Mouse (Mus musculus): ENCODE measurements around the gene Bcl11b. TPM values are rescaled to one million over a fixed set of nuclear protein-coding genes. Genes with fewer than 3 reads are reported as not detected.

Gene Bcl11b
- total and polyA plus RNA-seq, 2 experiments from 2014 or later = 12.0 to 30.0 TPM

DNA sequence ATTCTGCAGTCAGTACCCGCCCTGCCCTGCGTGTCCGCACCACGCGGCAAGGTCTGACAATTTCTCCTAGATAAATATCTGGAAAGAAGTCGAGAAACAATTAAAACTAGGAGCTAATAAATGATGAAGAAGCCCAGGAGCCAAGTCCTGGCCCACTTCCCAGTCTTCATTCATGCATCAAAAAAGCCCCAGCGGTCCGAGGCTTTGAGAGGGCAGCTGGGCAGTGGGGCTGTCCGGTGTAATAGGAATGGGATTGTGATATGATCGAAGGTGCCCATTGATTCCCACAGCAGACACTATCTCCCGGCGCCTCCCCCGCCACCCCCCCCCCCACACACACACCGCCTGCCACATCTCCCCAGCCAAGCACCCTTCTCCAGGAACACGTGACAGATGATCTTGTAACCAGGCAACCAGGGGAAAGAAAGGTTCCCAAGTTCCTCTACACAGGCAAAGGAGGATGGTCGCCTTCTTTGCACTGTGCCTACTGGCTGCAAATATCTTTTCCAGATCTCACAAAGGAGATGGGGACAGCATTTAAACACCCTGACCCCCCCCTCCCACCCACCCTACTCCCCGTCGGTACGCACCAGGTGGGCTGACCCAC lies 68.5 kb downstream of the Bcl11b start:
- Histone ChIP-seq H3K36me3 (ENCODE audit: insufficient read depth, low read length) (no peaks in the 10 kb centered on the region), H3K4me3 (ENCODE audit: low read length) (no peak overlapping the region), H3K27me3 (ENCODE audit: insufficient read depth, low read length) (no peaks in the 10 kb centered on the region), H3K9ac (replicated peaks; ENCODE audit: low read length) (no peak overlapping the region), H3K27ac (no peak overlapping the region), H3K4me2 (ENCODE audit: low read depth, low read length) (peak overlapping the region; percentile 42), H3K4me1 (ENCODE audit: insufficient read depth, low read length) (peaks cover 16% of the 10 kb centered on the region), H3K9me3 (ENCODE audit: low read length) (no peaks in the 10 kb centered on the region)
- WGBS = 17% methylated on average over 19 of the region's 19 CpGs
- TF ChIP-seq CTCF (IDR thresholded peaks at IDR 0.05; ENCODE audit: low read depth) = no peak
- ATAC-seq = peak; percentile 69
- peak; percentile 85 for DNase-seq (ENCODE audit: low spot score)

DNA sequence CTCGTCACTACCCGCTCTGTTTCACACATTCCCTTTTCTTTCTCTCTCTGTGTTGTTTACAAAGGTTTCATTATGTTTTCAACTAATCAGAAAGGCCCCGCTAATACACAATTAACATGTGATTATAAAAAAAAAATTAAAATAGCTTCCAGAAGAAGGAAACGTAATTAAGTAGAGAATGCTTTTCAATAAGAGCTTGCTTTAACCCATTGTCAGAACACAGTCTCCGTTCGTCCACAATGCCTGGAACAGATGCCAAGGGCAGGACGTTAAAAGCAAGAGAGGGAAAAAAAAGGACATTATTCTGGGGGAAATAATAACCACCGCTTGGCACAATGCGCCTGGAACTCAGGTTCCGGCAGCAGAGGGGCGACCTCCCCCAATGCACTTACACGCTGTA lies 71.3 kb downstream of the Bcl11b start:
- Histone ChIP-seq H3K4me3 (ENCODE audit: low read length) (no peak overlapping the region), H3K36me3 (ENCODE audit: insufficient read depth, low read length) (no peaks in the 10 kb centered on the region), H3K27me3 (ENCODE audit: insufficient read depth, low read length) (no peaks in the 10 kb centered on the region), H3K4me1 (ENCODE audit: insufficient read depth, low read length) (peaks cover 23% of the 10 kb centered on the region), H3K4me2 (ENCODE audit: low read depth, low read length) (no peak overlapping the region), H3K9me3 (ENCODE audit: low read length) (no peaks in the 10 kb centered on the region), H3K27ac (no peak overlapping the region), H3K9ac (replicated peaks; ENCODE audit: low read length) (no peak overlapping the region)
- TF ChIP-seq CTCF (IDR thresholded peaks at IDR 0.05; ENCODE audit: low read depth) = no peak
- DNase-seq (ENCODE audit: low spot score) (no peak), ATAC-seq (no peak)
- 30% methylated on average over 12 of the region's 12 CpGs for WGBS

- H3K36me3 ChIP-seq (ENCODE audit: insufficient read depth, low read length) = no peaks in the 10 kb centered on the region
- no peak for TF ChIP-seq CTCF (IDR thresholded peaks at IDR 0.05; ENCODE audit: low read depth)
- no peaks in the 10 kb centered on the region for H3K9me3 ChIP-seq (ENCODE audit: low read length)
- H3K27ac ChIP-seq = peak overlapping the region; percentile 32; the same call in 1 of the 2 replicates
- ATAC-seq (no peak), DNase-seq (ENCODE audit: low spot score) (no peak)
- H3K4me2 ChIP-seq (ENCODE audit: low read depth, low read length) = 0 out of 2 replicates have a peak overlapping the region, but pooled peaks have one; percentile 38
- no peaks in the 10 kb centered on the region for H3K27me3 ChIP-seq (ENCODE audit: insufficient read depth, low read length)
- no peak overlapping the region for H3K9ac ChIP-seq (replicated peaks; ENCODE audit: low read length)
- H3K4me1 ChIP-seq (ENCODE audit: insufficient read depth, low read length) = peaks cover 23% of the 10 kb centered on the region
- no peak overlapping the region for H3K4me3 ChIP-seq (ENCODE audit: low read length)
- 64% methylated on average over 5 of the region's 5 CpGs for WGBS
These were observed 71.9 kb downstream of the Bcl11b start for GRCm38 (mm10) chr12:107931476-107931875.

DNA sequence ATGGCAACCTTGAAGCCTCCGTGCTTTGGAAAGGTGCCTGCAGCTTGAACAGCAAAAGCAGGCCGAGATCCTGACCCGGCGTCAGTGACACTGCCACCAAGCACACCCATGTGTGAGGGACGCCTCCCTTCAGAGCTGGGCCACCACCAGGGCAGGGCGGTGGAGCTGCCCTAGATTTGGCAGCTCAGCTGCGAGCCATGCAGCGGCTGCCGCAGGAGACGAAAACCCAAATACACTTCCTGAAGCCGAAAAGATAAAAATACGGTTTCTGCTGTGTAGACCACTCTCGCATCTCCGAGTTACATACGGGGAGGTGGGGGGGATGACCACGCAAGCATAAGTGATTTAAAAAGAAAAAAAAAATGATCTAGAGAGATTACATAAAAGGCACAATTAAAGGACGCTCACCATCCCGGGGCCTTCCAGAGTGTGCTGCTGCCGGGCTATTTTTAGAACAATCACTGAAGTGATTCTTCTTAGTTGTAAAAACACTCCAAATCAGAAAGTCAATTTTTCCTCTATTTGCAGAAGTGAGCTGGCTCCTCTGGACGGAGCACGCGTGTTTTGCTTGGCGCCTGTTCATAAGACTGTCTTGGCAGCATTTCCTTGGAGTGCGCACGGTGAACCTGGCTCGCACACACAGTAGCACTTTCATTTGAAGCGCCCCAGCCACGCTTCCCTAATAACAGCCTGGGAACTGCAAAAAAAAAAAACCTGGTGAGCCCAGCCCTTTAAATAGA lies 72.6 kb downstream of the Bcl11b start:
- no peak for ATAC-seq
- H3K4me1 ChIP-seq (ENCODE audit: insufficient read depth, low read length) = peaks cover 23% of the 10 kb centered on the region
- no peaks in the 10 kb centered on the region for H3K27me3 ChIP-seq (ENCODE audit: insufficient read depth, low read length)
- H3K9ac ChIP-seq (replicated peaks; ENCODE audit: low read length) = no peak overlapping the region
- H3K4me2 ChIP-seq (ENCODE audit: low read depth, low read length) = peak overlapping the region; percentile 38
- DNase-seq (ENCODE audit: low spot score) = peak; percentile 78
- TF ChIP-seq CTCF (IDR thresholded peaks at IDR 0.05; ENCODE audit: low read depth) = no peak
- H3K27ac ChIP-seq = peak overlapping the region; percentile 32; the same call in 1 of the 2 replicates
- H3K9me3 ChIP-seq (ENCODE audit: low read length) = no peaks in the 10 kb centered on the region
- no peaks in the 10 kb centered on the region for H3K36me3 ChIP-seq (ENCODE audit: insufficient read depth, low read length)
- no peak overlapping the region for H3K4me3 ChIP-seq (ENCODE audit: low read length)
- WGBS = 30% methylated on average over 28 of the region's 28 CpGs

- Histone ChIP-seq H3K9ac (replicated peaks; ENCODE audit: low read length) (no peak overlapping the region), H3K27me3 (ENCODE audit: insufficient read depth, low read length) (no peaks in the 10 kb centered on the region), H3K4me2 (ENCODE audit: low read depth, low read length) (peak overlapping the region; percentile 50; the same call in 1 of the 2 replicates), H3K36me3 (ENCODE audit: insufficient read depth, low read length) (no peaks in the 10 kb centered on the region), H3K4me1 (ENCODE audit: insufficient read depth, low read length) (peaks cover 19% of the 10 kb centered on the region; the same call in 1 of the 2 replicates), H3K27ac (no peak overlapping the region), H3K9me3 (ENCODE audit: low read length) (no peaks in the 10 kb centered on the region), H3K4me3 (ENCODE audit: low read length) (no peak overlapping the region)
- ATAC-seq (peak; percentile 46), DNase-seq (ENCODE audit: low spot score) (no peak)
- WGBS = 34% methylated on average over 7 of the region's 7 CpGs
- no peak; the same call in 1 of the 2 replicates for TF ChIP-seq CTCF (IDR thresholded peaks at IDR 0.05; ENCODE audit: low read depth)
These were observed 74.5 kb downstream of the Bcl11b start for GRCm38 (mm10) chr12:107928905-107929304.

- Histone ChIP-seq H3K9me3 (ENCODE audit: low read length) (no peaks in the 10 kb centered on the region), H3K4me3 (ENCODE audit: low read length) (peak overlapping the region; percentile 21; the same call in 1 of the 2 replicates), H3K4me2 (ENCODE audit: low read depth, low read length) (peak overlapping the region; percentile 50), H3K36me3 (ENCODE audit: insufficient read depth, low read length) (no peaks in the 10 kb centered on the region), H3K27me3 (ENCODE audit: insufficient read depth, low read length) (no peaks in the 10 kb centered on the region), H3K27ac (no peak overlapping the region), H3K9ac (replicated peaks; ENCODE audit: low read length) (no peak overlapping the region), H3K4me1 (ENCODE audit: insufficient read depth, low read length) (peaks cover 19% of the 10 kb centered on the region; the same call in 1 of the 2 replicates)
- DNase-seq (ENCODE audit: low spot score) (peak; percentile 82), ATAC-seq (peak; percentile 55)
- WGBS = 12% methylated on average over 15 of the region's 15 CpGs
- TF ChIP-seq CTCF (IDR thresholded peaks at IDR 0.05; ENCODE audit: low read depth) = peak; percentile 60
These were observed 74.9 kb downstream of the Bcl11b start for GRCm38 (mm10) chr12:107928464-107928901.
